20 mouse cellular contexts compared by ENCODE assay signal in the genomic region with DNA sequence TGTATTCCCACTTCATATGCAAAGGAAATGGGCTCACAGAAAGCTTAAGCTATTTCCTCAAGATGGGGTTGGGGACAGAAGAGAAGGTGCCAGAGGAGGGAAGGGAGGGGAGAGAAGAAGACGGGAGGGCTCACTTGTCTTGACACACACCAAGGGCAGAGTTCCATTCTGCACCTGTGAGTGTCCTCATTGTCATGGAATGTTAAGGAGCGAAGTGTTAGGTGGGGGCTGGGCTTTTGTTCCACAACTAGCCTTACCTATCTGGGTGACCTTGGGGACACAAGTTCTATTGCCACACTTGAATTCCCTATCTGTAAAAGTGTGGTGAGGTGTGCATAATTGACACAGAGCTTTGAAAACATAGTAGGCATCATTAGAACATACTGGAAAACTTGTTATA.
DNase-seq lines count a peak whose midpoint lies in the region; ATAC-seq and TF ChIP-seq lines count a peak whose summit lies in the region.
"Had no signal": no experiment of that assay in that cellular context is flagged by ENCODE, and none has a peak within 500 bp of the region (broad histone marks: within the 10 kb centered on the region; RNA-seq: fewer than 3 reads in every experiment).

No protein-coding gene starts in this region.

- TF ChIP-seq CTCF in lung, embryonic 14.5 days (IDR thresholded peaks at IDR 0.05; ENCODE audit: low read depth): no peak

- peak overlapping the region; percentile 83 for H3K27ac ChIP-seq in brown adipose tissue, adult 24 weeks (replicated peaks; ENCODE audit: low read depth, low read length)
- peak overlapping the region; percentile 81 for H3K27ac ChIP-seq in lung, embryonic 14.5 days (ENCODE audit: low read depth)
- H3K27ac ChIP-seq: limb, embryonic 12.5 days; liver, embryonic 13.5 days had no signal

- no peak overlapping the region for H3K4me3 ChIP-seq in brown adipose tissue, adult 24 weeks (ENCODE audit: insufficient read depth, low read depth, low read length)
- no peak overlapping the region for H3K4me3 ChIP-seq in lung, embryonic 14.5 days (ENCODE audit: low read depth, low read length)
- H3K4me3 ChIP-seq: hindbrain, embryonic 10.5 days; limb, embryonic 12.5 days; liver, embryonic 13.5 days; stomach, embryonic 15.5 days had no signal

- H3K4me1 ChIP-seq in brown adipose tissue, adult 24 weeks (ENCODE audit: control insufficient read depth, insufficient read depth, insufficient read length, low read length): peaks cover 3% of the 10 kb centered on the region
- H3K4me1 ChIP-seq in lung, embryonic 14.5 days (ENCODE audit: insufficient read depth): no peaks in the 10 kb centered on the region
- H3K4me1 ChIP-seq: liver, embryonic 13.5 days had no signal

- H3K4me2 ChIP-seq in lung, embryonic 14.5 days: no peak overlapping the region
- H3K4me2 ChIP-seq: limb, embryonic 12.5 days; liver, embryonic 13.5 days; stomach, embryonic 15.5 days had no signal

- no peaks in the 10 kb centered on the region for H3K36me3 ChIP-seq in lung, embryonic 14.5 days (ENCODE audit: insufficient read depth)
- H3K36me3 ChIP-seq: G1E; hindbrain, embryonic 10.5 days; limb, embryonic 12.5 days; liver, embryonic 13.5 days; stomach, embryonic 15.5 days had no signal

- no peak overlapping the region for H3K9ac ChIP-seq in lung, embryonic 14.5 days
- H3K9ac ChIP-seq: limb, embryonic 12.5 days; liver, embryonic 13.5 days; stomach, embryonic 15.5 days had no signal

- no peaks in the 10 kb centered on the region for H3K27me3 ChIP-seq in lung, embryonic 14.5 days (ENCODE audit: insufficient read depth, low read length)
- H3K27me3 ChIP-seq: limb, embryonic 12.5 days; liver, embryonic 13.5 days; stomach, embryonic 15.5 days had no signal

- no peaks in the 10 kb centered on the region for H3K9me3 ChIP-seq in lung, embryonic 14.5 days (ENCODE audit: low read depth, low read length)
- H3K9me3 ChIP-seq: G1E; hindbrain, embryonic 10.5 days; limb, embryonic 12.5 days; liver, embryonic 13.5 days; stomach, embryonic 15.5 days had no signal

- ATAC-seq in lung, embryonic 14.5 days (ENCODE audit: insufficient read depth): peak; percentile 42; the same call in 1 of the 2 replicates

- 38% methylated on average over 2 of the region's 2 CpGs for WGBS in lung, embryonic 14.5 days

- DNase-seq in kidney, postnatal 36 days: peak; percentile 13 to 23
- no peak for DNase-seq in kidney, adult 9 months
- DNase-seq in lung, embryonic 14.5 days: peak; percentile 53
- peak; percentile 43 to 45 for DNase-seq in lung, postnatal 4 days
- DNase-seq in testis, postnatal 14 days (ENCODE audit: low spot score): no peak
- no peak for DNase-seq in embryo, embryonic 11 days
- DNase-seq in cerebellum, adult 18-20 months: no peak
- DNase-seq: adrenal gland, postnatal 25 days; cerebellum, adult 11-12 months; cerebellum, postnatal 25 days; gastrocnemius, postnatal 10 days; liver, embryonic 13.5 days; midbrain, embryonic 14.5 days; right cerebral cortex, postnatal 25 days; thymus, adult 2 months had no signal

Comparison
In these comparisons a context has a peak if more than half of its experiments do, and no peak if none do; other contexts are left out.
1. DNase-seq: peak in kidney, postnatal 36 days (2 of 2), lung, embryonic 14.5 days (single experiment) and lung, postnatal 4 days (2 of 2); none in kidney, adult 9 months (single experiment), testis, postnatal 14 days (single experiment), embryo, embryonic 11 days (single experiment) and cerebellum, adult 18-20 months (0 of 2).